Mouse (Mus musculus) embryo, embryonic 9.5 days (tissue): ENCODE results near the gene Cxcl2.
A peak's percentile ranks its signal among the peaks of the same experiment; 100 is the strongest.

ENCODE experiments used
- DNase-seq: peaks from one replicate; pipeline ENCODE4 v3.0.0-alpha.2; 2017; ENCODE audit errors: extremely low spot score

The Cxcl2 gene

GRCm38 (mm10) chr5:90894231-90894630, 9.4 kb upstream of the Cxcl2 start:
- no peak for DNase-seq

DNA sequence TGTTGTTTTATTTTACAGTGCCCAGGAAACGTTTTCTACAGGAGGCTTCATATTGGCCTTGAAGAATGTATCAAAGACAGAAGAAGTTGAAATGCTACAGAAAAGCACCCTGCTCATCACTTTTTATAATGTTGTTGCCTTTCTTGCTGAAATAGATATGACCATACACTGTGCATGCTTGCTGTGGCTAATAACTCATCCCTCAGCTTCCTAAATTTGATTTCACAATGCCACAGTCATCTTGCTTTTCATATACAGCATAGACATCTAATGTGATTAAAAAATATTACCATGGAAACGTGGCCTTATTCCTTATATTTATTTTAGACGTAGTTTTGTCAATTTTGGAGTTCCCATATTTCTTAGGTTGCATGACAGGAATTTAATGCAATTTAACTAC, 6.2 kb upstream of the Cxcl2 start:
- DNase-seq: no peak

DNA sequence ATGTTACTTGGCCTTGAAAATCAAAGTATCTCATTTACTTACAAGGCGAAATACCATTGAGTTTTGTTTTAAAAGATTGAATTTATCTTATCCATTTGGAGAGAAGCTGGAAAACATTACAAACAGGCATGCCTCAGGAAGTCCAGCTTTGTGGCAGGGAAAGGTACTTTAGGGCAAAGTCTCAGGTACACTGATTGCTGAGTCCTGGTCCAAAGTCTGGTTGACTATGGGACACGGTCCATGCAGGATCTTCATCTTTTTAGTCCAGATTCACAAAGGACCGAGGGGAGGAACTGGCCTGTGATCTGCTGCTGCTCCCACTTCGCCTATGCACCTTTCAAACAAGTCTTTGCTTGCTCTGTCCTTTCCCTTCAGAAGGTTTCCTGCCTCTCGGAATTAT, 4.4 kb upstream of the Cxcl2 start:
- DNase-seq: no peak

DNA sequence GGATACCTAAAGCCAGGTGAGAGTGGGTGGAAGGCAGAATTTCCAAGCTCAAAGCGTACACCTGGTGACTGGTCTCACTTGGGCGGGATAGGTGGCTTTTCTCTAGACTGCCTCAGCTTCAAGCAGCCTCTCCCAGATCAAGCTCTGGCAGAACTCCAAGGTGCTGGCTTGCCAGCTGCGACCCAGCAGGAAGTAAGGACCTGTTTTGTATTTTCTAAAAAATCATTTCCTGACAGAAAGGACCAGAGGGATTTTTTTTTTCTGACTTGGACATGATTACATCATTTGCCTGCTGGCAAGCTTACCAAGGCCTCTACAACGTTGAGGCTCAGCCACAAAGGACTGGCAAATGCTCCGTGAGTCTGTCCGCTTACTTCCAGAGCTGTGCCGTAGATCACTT, 3.5 kb upstream of the Cxcl2 start:
- no peak for DNase-seq

GRCm38 (mm10) chr5:90900688-90901087, 3.0 kb upstream of the Cxcl2 start:
- DNase-seq: no peak

- DNase-seq: no peak
These were observed 1.1 kb upstream of the Cxcl2 start for GRCm38 (mm10) chr5:90902380-90903260.

- DNase-seq: peak; percentile 50
These were observed 5.3 kb downstream of the Cxcl2 start for GRCm38 (mm10) chr5:90908983-90909382.

GRCm38 (mm10) chr5:90919495-90919894, 15.8 kb downstream of the Cxcl2 start:
- no peak for DNase-seq

DNA sequence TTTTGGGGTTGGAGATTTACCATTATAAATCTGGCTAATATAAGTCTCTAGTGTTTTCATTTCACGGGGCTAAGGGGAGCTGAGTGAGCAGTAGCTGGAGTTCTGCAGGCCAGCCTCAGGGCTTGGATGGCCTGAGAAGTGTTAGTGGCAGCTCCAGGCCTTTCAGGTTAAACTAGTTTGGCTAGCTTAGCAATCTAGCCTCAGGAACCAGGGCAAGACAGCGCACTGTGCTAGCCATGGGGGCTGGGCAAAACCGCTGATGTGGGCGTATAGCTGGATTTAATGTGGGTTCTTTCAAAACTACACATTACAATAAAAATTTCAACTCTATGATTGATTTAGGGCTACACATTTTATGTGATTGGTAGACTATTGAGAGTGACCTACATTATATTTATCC, 19.3 kb downstream of the Cxcl2 start:
- DNase-seq: no peak

- no peak for DNase-seq
These were observed 26.9 kb downstream of the Cxcl2 start for GRCm38 (mm10) chr5:90930546-90930945.

DNA sequence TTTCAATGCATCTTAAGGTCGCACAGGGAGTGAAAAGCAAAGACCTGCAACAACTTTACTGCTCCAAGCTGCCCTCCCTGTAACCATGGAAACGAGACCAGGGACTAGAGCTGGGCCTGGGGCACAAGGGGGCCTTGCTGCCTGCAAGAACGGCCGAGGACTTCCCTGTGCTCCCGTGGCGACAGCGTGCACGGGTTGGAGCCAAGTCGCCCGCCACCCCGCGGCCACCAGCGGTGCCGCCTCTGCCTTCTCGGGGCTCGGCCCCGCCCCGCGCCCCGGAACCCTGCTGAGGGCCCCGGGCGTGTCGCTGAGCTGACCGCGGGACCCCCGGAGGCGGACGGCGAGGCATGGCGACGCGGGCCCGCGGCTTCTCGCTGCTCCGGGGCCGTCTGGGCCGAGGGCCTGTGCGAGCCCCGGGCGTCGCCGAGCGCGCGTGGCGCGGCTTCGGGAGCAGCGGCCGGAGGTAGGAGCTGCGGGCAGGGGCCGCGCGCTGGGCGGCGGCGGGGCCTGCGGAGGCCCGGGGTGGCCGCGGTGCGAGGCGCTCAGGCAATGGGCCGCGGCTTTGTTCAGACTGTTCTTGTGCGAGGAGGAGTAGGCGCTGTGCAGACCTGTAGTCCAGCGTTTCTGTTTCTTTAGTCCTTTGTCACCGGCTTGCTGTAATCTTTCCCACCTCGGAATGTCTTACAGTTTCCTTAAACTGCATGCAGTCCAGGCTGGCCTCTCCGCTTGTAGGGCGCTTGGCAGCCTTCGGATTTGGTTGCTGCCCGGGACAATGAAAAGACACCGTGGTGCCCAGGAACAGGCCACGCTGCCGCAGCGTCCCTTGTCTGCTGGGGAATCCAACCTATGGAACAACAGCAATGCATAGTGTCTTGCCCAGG, 27.5 kb downstream of the Cxcl2 start, which contains the start of gene Mthfd2l:
Gene Mthfd2l, plus strand, starts transcription at position 147 of the 881 bp plus-strand sequence.
- peak; percentile 89 for DNase-seq

GRCm38 (mm10) chr5:90931911-90932310, 28.2 kb downstream of the Cxcl2 start:
- no peak for DNase-seq

DNA sequence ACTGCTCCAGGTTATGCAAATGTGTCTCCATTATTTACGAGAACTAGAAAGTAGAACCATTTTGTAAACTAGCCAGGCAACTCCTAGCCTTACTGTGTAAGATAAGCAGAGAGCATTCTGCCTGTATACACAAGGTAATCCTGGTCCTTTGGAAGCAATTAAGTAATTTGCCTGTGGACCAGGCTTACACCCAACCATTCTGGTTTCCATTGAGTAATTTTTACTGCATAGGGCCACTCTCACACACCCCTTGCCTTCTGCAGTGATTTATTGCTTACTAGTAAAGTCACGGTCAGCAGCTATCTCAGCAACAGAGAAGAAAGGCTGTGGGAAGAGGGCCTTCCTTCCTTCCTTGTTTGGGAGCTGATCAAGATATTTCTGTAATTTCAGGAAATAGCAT, 33.0 kb downstream of the Cxcl2 start:
- no peak for DNase-seq

- DNase-seq: no peak
These were observed 41.8 kb downstream of the Cxcl2 start for GRCm38 (mm10) chr5:90945453-90945852.

- no peak for DNase-seq
These were observed 45.8 kb downstream of the Cxcl2 start for GRCm38 (mm10) chr5:90949499-90949898.

DNA sequence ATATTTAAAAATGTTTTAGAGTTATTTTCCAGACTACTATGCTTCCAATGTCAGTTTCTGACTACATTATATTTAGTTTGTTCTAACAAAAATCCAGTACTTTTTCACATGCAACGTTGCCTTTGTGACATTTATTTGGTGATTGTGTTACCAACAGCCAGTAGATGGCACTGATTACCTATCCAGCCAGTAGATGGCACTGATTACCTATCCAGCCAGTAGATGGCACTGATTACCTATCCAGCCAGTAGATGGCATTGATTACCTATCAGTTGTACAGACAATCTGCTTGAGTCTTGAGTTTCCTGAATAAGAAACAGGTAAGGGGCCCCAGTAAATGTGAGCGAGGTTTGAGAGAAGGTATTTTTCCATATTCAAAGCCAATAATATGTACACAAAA, 47.8 kb downstream of the Cxcl2 start:
- no peak for DNase-seq

DNA sequence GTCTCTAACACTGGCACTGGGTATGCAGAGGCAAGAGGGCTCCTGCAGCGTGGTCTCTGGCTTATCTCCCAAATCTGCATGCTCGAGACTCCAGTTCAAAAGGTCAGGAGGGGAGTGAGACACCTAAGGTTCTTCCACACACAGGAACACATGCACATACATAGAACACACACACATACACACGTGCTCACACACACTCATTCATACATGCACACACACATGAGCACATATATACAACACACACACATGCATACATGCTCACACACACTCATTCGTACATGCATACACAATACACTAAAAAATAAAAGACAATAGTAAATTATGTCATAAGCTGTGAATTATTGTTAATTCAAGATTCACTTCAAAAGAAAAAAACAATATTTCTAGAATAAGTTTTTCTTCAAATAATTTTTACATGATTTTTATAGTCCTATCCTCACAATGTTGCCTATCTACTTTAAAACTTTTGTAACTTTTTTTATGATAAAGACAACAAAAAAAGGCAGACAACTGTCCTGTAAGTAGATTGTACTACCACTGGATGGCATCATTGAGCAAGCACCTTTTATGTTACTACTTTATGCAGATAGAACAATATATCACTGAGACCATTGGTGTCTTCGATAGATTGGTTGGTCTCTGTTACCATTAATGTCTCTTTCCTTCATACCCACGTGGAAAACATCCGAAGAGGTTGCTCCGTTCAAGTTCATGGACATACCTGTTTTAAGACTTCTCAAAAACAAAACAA, 49.2 kb downstream of the Cxcl2 start:
- no peak for DNase-seq
